Mouse (Mus musculus): ENCODE results near the gene Bicra. TPM values are rescaled to one million over a fixed set of nuclear protein-coding genes. Genes with fewer than 3 reads are reported as not detected.

Bicra gene
- polyA plus RNA-seq, 1 experiment: 6.6 TPM

GRCm38 (mm10) chr7:16079947-16080346 is 32.2 kb upstream of the Bicra start:
- H3K27me3 ChIP-seq (ENCODE audit: control insufficient read depth, insufficient read depth, insufficient read length): peaks cover 55% of the 10 kb centered on the region
- TF ChIP-seq REST (IDR thresholded peaks at IDR 0.05; ENCODE audit: insufficient read depth, insufficient read length) (no peak), MAX (IDR thresholded peaks at IDR 0.05; ENCODE audit: low read depth) (no peak), POLR2A (IDR thresholded peaks at IDR 0.05; ENCODE audit: insufficient read length, low read depth) (no peak), USF1 (IDR thresholded peaks at IDR 0.05; ENCODE audit: low read depth) (no peak), MYOG (IDR thresholded peaks at IDR 0.05; ENCODE audit: control insufficient read depth in 1 of 3, insufficient read depth in 1 of 3, insufficient read length in 2 of 3, low read depth in 2 of 3) (no peak), TCF3 (IDR thresholded peaks at IDR 0.05; ENCODE audit: insufficient read length, low read depth) (no peak), CEBPB (IDR thresholded peaks at IDR 0.05; ENCODE audit: insufficient read depth, poor library complexity, severe bottlenecking) (no peak), MYOD1 (IDR thresholded peaks at IDR 0.05; ENCODE audit: control insufficient read depth in 1 of 3, insufficient read length in 2 of 3, low read depth in 2 of 3) (no peak), TCF12 (IDR thresholded peaks at IDR 0.05; ENCODE audit: insufficient read depth, poor library complexity, severe bottlenecking) (no peak), SRF (IDR thresholded peaks at IDR 0.05; ENCODE audit: control insufficient read depth, insufficient read length, low read depth) (no peak), E2F4 (IDR thresholded peaks at IDR 0.05; ENCODE audit: insufficient read depth) (no peak), POLR2AphosphoS2 (IDR thresholded peaks at IDR 0.05; ENCODE audit: insufficient read length, low read depth) (no peak)
- no peak overlapping the region for H3K4me3 ChIP-seq

GRCm38 (mm10) chr7:16071906-16072305 is 24.2 kb upstream of the Bicra start:
- Histone ChIP-seq H3K4me2 (ENCODE audit: low read depth) (no peak overlapping the region), H3ac (ENCODE audit: control insufficient read depth, insufficient read length) (no peak overlapping the region), H3K36me3 (ENCODE audit: control insufficient read depth, insufficient read depth) (no peaks in the 10 kb centered on the region), H3K4me3 (no peak overlapping the region), H3K79me2 (ENCODE audit: control insufficient read depth, insufficient read depth) (no peaks in the 10 kb centered on the region), H3K27me3 (ENCODE audit: control insufficient read depth, insufficient read depth, insufficient read length) (peaks cover 9% of the 10 kb centered on the region)
- no peak for TF ChIP-seq POLR2A (IDR thresholded peaks at IDR 0.05; ENCODE audit: insufficient read length, low read depth)
- TF ChIP-seq TCF3 (IDR thresholded peaks at IDR 0.05; ENCODE audit: insufficient read length, low read depth): no peak
- TF ChIP-seq SRF (IDR thresholded peaks at IDR 0.05; ENCODE audit: control insufficient read depth, insufficient read length, low read depth): no peak
- TF ChIP-seq MYOD1 (IDR thresholded peaks at IDR 0.05; ENCODE audit: control insufficient read depth in 1 of 3, insufficient read length in 2 of 3, low read depth in 2 of 3): no peak
- no peak for TF ChIP-seq MAX (IDR thresholded peaks at IDR 0.05; ENCODE audit: low read depth)
- no peak for TF ChIP-seq REST (IDR thresholded peaks at IDR 0.05; ENCODE audit: insufficient read depth, insufficient read length)
- no peak for TF ChIP-seq USF1 (IDR thresholded peaks at IDR 0.05; ENCODE audit: low read depth)
- TF ChIP-seq POLR2AphosphoS2 (IDR thresholded peaks at IDR 0.05; ENCODE audit: insufficient read length, low read depth): no peak
- no peak for TF ChIP-seq CEBPB (IDR thresholded peaks at IDR 0.05; ENCODE audit: insufficient read depth, poor library complexity, severe bottlenecking)
- TF ChIP-seq E2F4 (IDR thresholded peaks at IDR 0.05; ENCODE audit: insufficient read depth): no peak
- no peak for TF ChIP-seq MYOG (IDR thresholded peaks at IDR 0.05; ENCODE audit: control insufficient read depth in 1 of 3, insufficient read depth in 1 of 3, insufficient read length in 2 of 3, low read depth in 2 of 3)
- TF ChIP-seq TCF12 (IDR thresholded peaks at IDR 0.05; ENCODE audit: insufficient read depth, poor library complexity, severe bottlenecking): no peak

More at GRCm38 (mm10) chr7:16079947-16080346, 32.2 kb upstream of the Bicra start:
- Histone ChIP-seq H3K36me3 (ENCODE audit: control insufficient read depth, insufficient read depth) (no peaks in the 10 kb centered on the region), H3K4me2 (ENCODE audit: low read depth) (no peak overlapping the region), H3ac (ENCODE audit: control insufficient read depth, insufficient read length) (no peak overlapping the region), H3K79me2 (ENCODE audit: control insufficient read depth, insufficient read depth) (no peaks in the 10 kb centered on the region)

- Histone ChIP-seq H3K79me2 (ENCODE audit: control insufficient read depth, insufficient read depth) (no peaks in the 10 kb centered on the region), H3K27me3 (ENCODE audit: control insufficient read depth, insufficient read depth, insufficient read length) (peaks cover 9% of the 10 kb centered on the region), H3ac (ENCODE audit: control insufficient read depth, insufficient read length) (no peak overlapping the region), H3K4me2 (ENCODE audit: low read depth) (no peak overlapping the region), H3K36me3 (ENCODE audit: control insufficient read depth, insufficient read depth) (no peaks in the 10 kb centered on the region), H3K4me3 (no peak overlapping the region)
- TF ChIP-seq MYOD1 (IDR thresholded peaks at IDR 0.05; ENCODE audit: control insufficient read depth in 1 of 3, insufficient read length in 2 of 3, low read depth in 2 of 3): no peak
- TF ChIP-seq TCF12 (IDR thresholded peaks at IDR 0.05; ENCODE audit: insufficient read depth, poor library complexity, severe bottlenecking): no peak
- TF ChIP-seq MAX (IDR thresholded peaks at IDR 0.05; ENCODE audit: low read depth): no peak
- no peak for TF ChIP-seq POLR2A (IDR thresholded peaks at IDR 0.05; ENCODE audit: insufficient read length, low read depth)
- TF ChIP-seq TCF3 (IDR thresholded peaks at IDR 0.05; ENCODE audit: insufficient read length, low read depth): no peak
- no peak for TF ChIP-seq USF1 (IDR thresholded peaks at IDR 0.05; ENCODE audit: low read depth)
These were observed 23.1 kb upstream of the Bicra start for GRCm38 (mm10) chr7:16070846-16071245.

GRCm38 (mm10) chr7:16063490-16063889 is 15.8 kb upstream of the Bicra start:
- Histone ChIP-seq H3K4me2 (ENCODE audit: low read depth) (no peak overlapping the region), H3K27me3 (ENCODE audit: control insufficient read depth, insufficient read depth, insufficient read length) (peaks cover 2% of the 10 kb centered on the region), H3K4me3 (no peak overlapping the region), H3K79me2 (ENCODE audit: control insufficient read depth, insufficient read depth) (no peaks in the 10 kb centered on the region), H3ac (ENCODE audit: control insufficient read depth, insufficient read length) (no peak overlapping the region), H3K36me3 (ENCODE audit: control insufficient read depth, insufficient read depth) (no peaks in the 10 kb centered on the region)
- no peak for TF ChIP-seq MYOG (IDR thresholded peaks at IDR 0.05; ENCODE audit: control insufficient read depth in 1 of 3, insufficient read depth in 1 of 3, insufficient read length in 2 of 3, low read depth in 2 of 3)
- no peak for TF ChIP-seq POLR2A (IDR thresholded peaks at IDR 0.05; ENCODE audit: insufficient read length, low read depth)
- no peak for TF ChIP-seq REST (IDR thresholded peaks at IDR 0.05; ENCODE audit: insufficient read depth, insufficient read length)
- no peak for TF ChIP-seq E2F4 (IDR thresholded peaks at IDR 0.05; ENCODE audit: insufficient read depth)
- no peak for TF ChIP-seq TCF3 (IDR thresholded peaks at IDR 0.05; ENCODE audit: insufficient read length, low read depth)
- no peak for TF ChIP-seq MYOD1 (IDR thresholded peaks at IDR 0.05; ENCODE audit: control insufficient read depth in 1 of 3, insufficient read length in 2 of 3, low read depth in 2 of 3)
- no peak for TF ChIP-seq TCF12 (IDR thresholded peaks at IDR 0.05; ENCODE audit: insufficient read depth, poor library complexity, severe bottlenecking)
- no peak for TF ChIP-seq CEBPB (IDR thresholded peaks at IDR 0.05; ENCODE audit: insufficient read depth, poor library complexity, severe bottlenecking)
- no peak for TF ChIP-seq USF1 (IDR thresholded peaks at IDR 0.05; ENCODE audit: low read depth)
- no peak for TF ChIP-seq POLR2AphosphoS2 (IDR thresholded peaks at IDR 0.05; ENCODE audit: insufficient read length, low read depth)
- no peak for TF ChIP-seq SRF (IDR thresholded peaks at IDR 0.05; ENCODE audit: control insufficient read depth, insufficient read length, low read depth)
- TF ChIP-seq MAX (IDR thresholded peaks at IDR 0.05; ENCODE audit: low read depth): no peak

GRCm38 (mm10) chr7:16062099-16062420 is 14.3 kb upstream of the Bicra start:
- Histone ChIP-seq H3K4me2 (ENCODE audit: low read depth) (no peak overlapping the region), H3K27me3 (ENCODE audit: control insufficient read depth, insufficient read depth, insufficient read length) (no peaks in the 10 kb centered on the region), H3K79me2 (ENCODE audit: control insufficient read depth, insufficient read depth) (no peaks in the 10 kb centered on the region), H3ac (ENCODE audit: control insufficient read depth, insufficient read length) (no peak overlapping the region), H3K4me3 (no peak overlapping the region), H3K36me3 (ENCODE audit: control insufficient read depth, insufficient read depth) (no peaks in the 10 kb centered on the region)
- TF ChIP-seq POLR2AphosphoS2 (IDR thresholded peaks at IDR 0.05; ENCODE audit: insufficient read length, low read depth): no peak
- no peak for TF ChIP-seq MYOD1 (IDR thresholded peaks at IDR 0.05; ENCODE audit: control insufficient read depth in 1 of 3, insufficient read length in 2 of 3, low read depth in 2 of 3)
- no peak for TF ChIP-seq CEBPB (IDR thresholded peaks at IDR 0.05; ENCODE audit: insufficient read depth, poor library complexity, severe bottlenecking)
- TF ChIP-seq E2F4 (IDR thresholded peaks at IDR 0.05; ENCODE audit: insufficient read depth): no peak
- no peak for TF ChIP-seq TCF3 (IDR thresholded peaks at IDR 0.05; ENCODE audit: insufficient read length, low read depth)
- no peak for TF ChIP-seq SRF (IDR thresholded peaks at IDR 0.05; ENCODE audit: control insufficient read depth, insufficient read length, low read depth)
- no peak for TF ChIP-seq POLR2A (IDR thresholded peaks at IDR 0.05; ENCODE audit: insufficient read length, low read depth)
- TF ChIP-seq TCF12 (IDR thresholded peaks at IDR 0.05; ENCODE audit: insufficient read depth, poor library complexity, severe bottlenecking): no peak
- TF ChIP-seq USF1 (IDR thresholded peaks at IDR 0.05; ENCODE audit: low read depth): no peak
- no peak for TF ChIP-seq MYOG (IDR thresholded peaks at IDR 0.05; ENCODE audit: control insufficient read depth in 1 of 3, insufficient read depth in 1 of 3, insufficient read length in 2 of 3, low read depth in 2 of 3)
- TF ChIP-seq MAX (IDR thresholded peaks at IDR 0.05; ENCODE audit: low read depth): no peak
- no peak for TF ChIP-seq REST (IDR thresholded peaks at IDR 0.05; ENCODE audit: insufficient read depth, insufficient read length)

All from myocyte (in vitro differentiated cells).